Comparison of ENCODE assay signal across 26 mouse cellular contexts in genomic region chr12:72700013-72700412, GRCm38 (mm10). TPM values are rescaled to one million over a fixed set of nuclear protein-coding genes. Genes with fewer than 3 reads are reported as not detected.
"Had no signal": no experiment of that assay in that cellular context is flagged by ENCODE, and none has a peak within 500 bp of the region (broad histone marks: within the 10 kb centered on the region; RNA-seq: fewer than 3 reads in every experiment).

No protein-coding gene starts in this region.

- H3K27ac ChIP-seq: limb, embryonic 15.5 days; liver, embryonic 12.5 days; macrophage; stomach, embryonic 15.5 days had no signal

- DNase-seq: kidney, adult 8-10 months; kidney, postnatal 36 days; layer of hippocampus, adult 9-11 months; layer of hippocampus, postnatal 36 days; lung, embryonic 14.5 days; lung, postnatal 10 days; right cerebral cortex, postnatal 14 days; thymus, adult 2 months; thymus, postnatal 25 days had no signal

- H3K9me3 ChIP-seq: limb, embryonic 15.5 days; liver, embryonic 12.5 days; megakaryocyte, embryonic 14.5 days; stomach, embryonic 15.5 days had no signal

- H3K9ac ChIP-seq: limb, embryonic 15.5 days; liver, embryonic 12.5 days; lung, embryonic 14.5 days; stomach, embryonic 15.5 days had no signal

- H3K4me3 ChIP-seq: limb, embryonic 15.5 days; liver, embryonic 12.5 days; megakaryocyte, embryonic 14.5 days; myocyte; stomach, embryonic 15.5 days had no signal

- ATAC-seq: intestine, postnatal 0 days; liver, embryonic 12.5 days had no signal

- H3K27me3 ChIP-seq: limb, embryonic 15.5 days; liver, embryonic 12.5 days; megakaryocyte, embryonic 14.5 days; stomach, embryonic 15.5 days had no signal

- H3K36me3 ChIP-seq: limb, embryonic 15.5 days; liver, embryonic 12.5 days; stomach, embryonic 15.5 days had no signal

- H3K4me2 ChIP-seq: limb, embryonic 15.5 days; liver, embryonic 12.5 days; lung, embryonic 14.5 days; stomach, embryonic 15.5 days had no signal

- H3K4me1 ChIP-seq: limb, embryonic 15.5 days; liver, embryonic 12.5 days; stomach, embryonic 15.5 days had no signal

RNA-seq across cellular contexts. Expression of gene Gm4756, which starts 50.6 kb away (rescaled TPM):
- total RNA-seq: layer of hippocampus, adult 18-20 months; layer of hippocampus, postnatal 36 days; left cerebral cortex, adult 8-10 months; left cerebral cortex, postnatal 25 days; neutrophil, adult 5-6 weeks had no signal
- polyA plus RNA-seq: intestine, postnatal 0 days; kidney, embryonic 16.5 days; limb, embryonic 11.5 days; limb, embryonic 15.5 days; liver, embryonic 12.5 days; liver, embryonic 16.5 days; lung, embryonic 14.5 days; macrophage; myocyte; spleen, adult 2 months; stomach, embryonic 15.5 days; testis, adult 2 months; thymus, adult 2 months; urinary bladder, adult 2 months had no signal
